Mouse (Mus musculus): ENCODE results near the gene Larp4b. TPM values are rescaled to one million over a fixed set of nuclear protein-coding genes. Genes with fewer than 3 reads are reported as not detected.

Larp4b gene
- polyA plus RNA-seq, 1 experiment from 2014 or later, result 31.2 TPM

GRCm38 (mm10) chr13:9128707-9129314, 35.1 kb downstream of the Larp4b start:
- Histone ChIP-seq H3K36me3 (peaks cover 54% of the 10 kb centered on the region), H3K4me2 (no peak overlapping the region), H3K9ac (no peak overlapping the region), H3K27me3 (no peaks in the 10 kb centered on the region), H3K9me3 (no peaks in the 10 kb centered on the region), H3K4me3 (no peak overlapping the region), H3K27ac (no peak overlapping the region), H3K4me1 (no peaks in the 10 kb centered on the region)
- ATAC-seq (ENCODE audit: borderline replicate concordance, extremely low read depth, low FRiP score, low TSS enrichment), result no peak
- WGBS, result 88% methylated on average over 6 of the region's 6 CpGs

GRCm38 (mm10) chr13:9134421-9134820, 40.7 kb downstream of the Larp4b start:
- no peak overlapping the region for H3K4me2 ChIP-seq
- no peak overlapping the region for H3K27ac ChIP-seq
- no peaks in the 10 kb centered on the region for H3K4me1 ChIP-seq
- H3K36me3 ChIP-seq, result peaks cover 38% of the 10 kb centered on the region
- ATAC-seq (ENCODE audit: borderline replicate concordance, extremely low read depth, low FRiP score, low TSS enrichment), result no peak
- no peaks in the 10 kb centered on the region for H3K27me3 ChIP-seq
- H3K4me3 ChIP-seq, result no peak overlapping the region
- H3K9ac ChIP-seq, result no peak overlapping the region
- no peaks in the 10 kb centered on the region for H3K9me3 ChIP-seq
- 78% methylated on average over 2 of the region's 2 CpGs for WGBS

DNA sequence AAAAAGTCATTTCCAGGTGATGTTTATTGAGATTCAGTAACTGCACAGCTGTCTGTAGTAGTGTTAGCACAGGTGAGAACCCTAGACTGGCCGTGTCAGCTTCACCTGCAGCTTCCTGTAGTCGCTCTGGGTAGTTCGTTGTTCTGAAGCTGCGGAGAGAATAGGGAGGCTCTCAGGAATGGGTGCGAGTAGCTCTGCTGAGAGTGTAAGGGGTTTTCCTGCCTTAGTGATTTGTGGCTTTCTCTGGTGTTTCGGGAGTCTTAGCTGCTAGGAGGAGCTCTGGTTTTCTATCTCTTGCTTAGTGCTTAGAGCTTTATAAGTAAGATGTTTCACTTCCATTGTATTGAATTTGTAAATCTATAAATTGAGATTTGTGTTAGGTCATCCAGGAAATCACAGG, 42.4 kb downstream of the Larp4b start:
- H3K9me3 ChIP-seq, result no peaks in the 10 kb centered on the region
- H3K36me3 ChIP-seq, result peaks cover 34% of the 10 kb centered on the region
- H3K4me3 ChIP-seq, result no peak overlapping the region
- H3K9ac ChIP-seq, result no peak overlapping the region
- no peak overlapping the region for H3K27ac ChIP-seq
- ATAC-seq (ENCODE audit: borderline replicate concordance, extremely low read depth, low FRiP score, low TSS enrichment), result no peak
- 89% methylated on average over 6 of the region's 6 CpGs for WGBS
- no peak overlapping the region for H3K4me2 ChIP-seq
- H3K4me1 ChIP-seq, result no peaks in the 10 kb centered on the region
- H3K27me3 ChIP-seq, result no peaks in the 10 kb centered on the region

GRCm38 (mm10) chr13:9136733-9137132, 43.1 kb downstream of the Larp4b start:
- Histone ChIP-seq H3K27ac (no peak overlapping the region), H3K4me2 (no peak overlapping the region), H3K4me1 (no peaks in the 10 kb centered on the region), H3K9ac (no peak overlapping the region), H3K9me3 (no peaks in the 10 kb centered on the region), H3K27me3 (no peaks in the 10 kb centered on the region), H3K4me3 (no peak overlapping the region), H3K36me3 (peaks cover 33% of the 10 kb centered on the region)
- no peak for ATAC-seq (ENCODE audit: borderline replicate concordance, extremely low read depth, low FRiP score, low TSS enrichment)
- 61% methylated on average over 4 of the region's 4 CpGs for WGBS

DNA sequence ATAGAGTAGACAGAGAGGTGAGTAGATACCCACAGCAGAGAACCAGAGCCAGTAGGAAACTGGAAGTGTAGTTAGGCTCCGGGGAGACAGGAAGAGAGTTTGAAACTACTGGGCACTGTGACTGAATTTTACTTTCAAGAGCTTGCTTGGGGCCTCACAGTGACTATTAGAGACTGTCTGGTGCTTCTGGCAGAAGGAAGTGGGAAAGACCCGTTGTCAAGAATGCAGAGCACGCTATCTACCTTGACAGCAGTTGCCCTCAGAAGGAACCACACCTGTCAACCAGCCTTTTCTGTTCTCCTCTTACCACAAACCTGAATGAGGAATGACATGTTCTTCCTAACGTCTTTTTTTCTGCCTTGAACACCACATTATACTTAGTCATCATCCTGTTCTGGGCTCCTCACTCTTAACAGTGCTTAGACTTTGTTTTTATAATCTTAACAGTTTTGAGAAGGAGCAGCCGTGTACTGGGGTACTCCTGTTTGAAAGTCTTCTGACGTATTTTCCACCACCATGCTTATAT, 45.8 kb downstream of the Larp4b start:
- 56% methylated on average over 6 of the region's 6 CpGs for WGBS
- H3K36me3 ChIP-seq, result peaks cover 51% of the 10 kb centered on the region
- H3K4me3 ChIP-seq, result no peak overlapping the region
- no peak for ATAC-seq (ENCODE audit: borderline replicate concordance, extremely low read depth, low FRiP score, low TSS enrichment)
- H3K4me2 ChIP-seq, result no peak overlapping the region
- H3K9ac ChIP-seq, result no peak overlapping the region
- H3K4me1 ChIP-seq, result no peaks in the 10 kb centered on the region
- no peaks in the 10 kb centered on the region for H3K27me3 ChIP-seq
- H3K9me3 ChIP-seq, result no peaks in the 10 kb centered on the region
- H3K27ac ChIP-seq, result no peak overlapping the region

DNA sequence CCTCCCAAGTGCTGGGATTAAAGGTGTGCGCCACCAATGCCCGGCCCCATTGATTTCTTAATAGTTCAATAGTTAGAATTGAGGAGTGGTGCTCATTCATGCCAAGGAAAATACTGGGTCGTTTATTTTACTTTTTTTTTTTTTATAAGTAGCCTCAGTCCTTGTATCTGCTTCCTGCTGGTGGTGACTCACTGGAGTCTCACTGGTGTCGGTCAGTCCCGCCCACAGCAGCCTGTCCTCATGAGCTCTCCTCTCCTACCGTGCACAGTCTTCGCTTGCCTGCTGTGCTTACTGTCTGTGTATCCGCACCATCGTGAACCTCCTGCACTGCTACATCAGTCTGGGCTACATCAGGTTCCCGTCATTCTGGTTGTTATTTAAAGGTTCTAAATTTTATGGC, 46.5 kb downstream of the Larp4b start:
- Histone ChIP-seq H3K9me3 (no peaks in the 10 kb centered on the region), H3K9ac (no peak overlapping the region), H3K4me3 (no peak overlapping the region), H3K4me2 (no peak overlapping the region), H3K27me3 (no peaks in the 10 kb centered on the region), H3K4me1 (no peaks in the 10 kb centered on the region), H3K27ac (no peak overlapping the region), H3K36me3 (peaks cover 54% of the 10 kb centered on the region)
- WGBS, result 75% methylated on average over 10 of the region's 10 CpGs
- no peak for ATAC-seq (ENCODE audit: borderline replicate concordance, extremely low read depth, low FRiP score, low TSS enrichment)

- Histone ChIP-seq H3K36me3 (peaks cover 62% of the 10 kb centered on the region), H3K27me3 (no peaks in the 10 kb centered on the region), H3K4me3 (no peak overlapping the region), H3K9me3 (no peaks in the 10 kb centered on the region), H3K9ac (no peak overlapping the region), H3K27ac (no peak overlapping the region), H3K4me1 (no peaks in the 10 kb centered on the region), H3K4me2 (no peak overlapping the region)
- no peak for ATAC-seq (ENCODE audit: borderline replicate concordance, extremely low read depth, low FRiP score, low TSS enrichment)
- 78% methylated on average over 2 of the region's 2 CpGs for WGBS
Observed at GRCm38 (mm10) chr13:9142371-9142770, 48.7 kb downstream of the Larp4b start.

GRCm38 (mm10) chr13:9148830-9149229, 55.1 kb downstream of the Larp4b start:
- Histone ChIP-seq H3K27ac (no peak overlapping the region), H3K9me3 (no peaks in the 10 kb centered on the region), H3K36me3 (peaks cover 63% of the 10 kb centered on the region), H3K4me3 (no peak overlapping the region), H3K27me3 (no peaks in the 10 kb centered on the region), H3K4me2 (no peak overlapping the region), H3K4me1 (no peaks in the 10 kb centered on the region), H3K9ac (no peak overlapping the region)
- whole genome bisulfite sequencing, result 86% methylated on average over 2 of the region's 2 CpGs
- no peak for ATAC-seq (ENCODE audit: borderline replicate concordance, extremely low read depth, low FRiP score, low TSS enrichment)

DNA sequence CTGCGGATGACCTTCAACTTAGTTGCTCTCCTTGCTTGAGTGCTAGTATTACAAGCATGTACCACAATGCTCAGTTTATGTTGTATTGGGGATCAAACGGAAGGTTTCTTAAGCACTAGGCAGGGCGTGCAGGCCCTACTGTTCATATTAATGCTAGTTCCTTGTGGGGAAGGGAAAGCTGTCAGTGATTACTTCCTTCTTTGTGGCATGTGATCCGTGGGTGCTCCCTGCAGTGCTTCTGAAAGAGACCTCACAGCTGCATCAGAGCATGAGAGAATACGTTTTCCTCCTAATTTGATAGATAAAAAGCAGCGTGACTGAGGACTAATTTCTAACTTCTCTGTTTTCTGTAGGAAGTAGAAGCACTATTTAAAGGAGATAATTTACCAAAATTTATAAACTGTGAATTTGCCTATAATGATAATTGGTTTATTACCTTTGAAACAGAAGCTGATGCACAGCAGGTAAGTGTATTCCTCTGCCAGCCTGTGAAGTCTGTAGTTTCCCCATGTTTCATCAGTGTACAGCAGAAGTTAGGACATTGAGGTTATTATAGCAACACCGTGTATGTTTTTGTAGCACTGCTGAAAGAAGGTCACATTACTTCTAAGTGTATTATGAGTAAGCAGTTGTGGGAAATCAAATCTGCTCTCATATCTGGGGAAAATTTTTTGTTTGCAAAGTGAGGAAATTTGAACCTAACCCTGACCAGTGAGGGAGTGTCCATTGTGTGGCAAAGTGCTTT, 56.0 kb downstream of the Larp4b start:
- H3K4me2 ChIP-seq, result no peak overlapping the region
- no peak overlapping the region for H3K27ac ChIP-seq

GRCm38 (mm10) chr13:9151100-9151499, 57.4 kb downstream of the Larp4b start:
- Histone ChIP-seq H3K27ac (no peak overlapping the region), H3K4me3 (no peak overlapping the region), H3K9me3 (no peaks in the 10 kb centered on the region), H3K4me2 (no peak overlapping the region), H3K36me3 (peaks cover 64% of the 10 kb centered on the region), H3K9ac (no peak overlapping the region), H3K27me3 (no peaks in the 10 kb centered on the region), H3K4me1 (no peaks in the 10 kb centered on the region)
- ATAC-seq (ENCODE audit: borderline replicate concordance, extremely low read depth, low FRiP score, low TSS enrichment), result no peak
- 89% methylated on average over 6 of the region's 6 CpGs for WGBS

More for the DNA sequence above, 56.0 kb downstream of the Larp4b start:
- ATAC-seq (ENCODE audit: borderline replicate concordance, extremely low read depth, low FRiP score, low TSS enrichment), result no peak
- Histone ChIP-seq H3K4me1 (no peaks in the 10 kb centered on the region), H3K9me3 (no peaks in the 10 kb centered on the region), H3K9ac (no peak overlapping the region), H3K27me3 (no peaks in the 10 kb centered on the region), H3K4me3 (no peak overlapping the region), H3K36me3 (peaks cover 63% of the 10 kb centered on the region)
- 77% methylated on average over 7 of the region's 7 CpGs for WGBS

DNA sequence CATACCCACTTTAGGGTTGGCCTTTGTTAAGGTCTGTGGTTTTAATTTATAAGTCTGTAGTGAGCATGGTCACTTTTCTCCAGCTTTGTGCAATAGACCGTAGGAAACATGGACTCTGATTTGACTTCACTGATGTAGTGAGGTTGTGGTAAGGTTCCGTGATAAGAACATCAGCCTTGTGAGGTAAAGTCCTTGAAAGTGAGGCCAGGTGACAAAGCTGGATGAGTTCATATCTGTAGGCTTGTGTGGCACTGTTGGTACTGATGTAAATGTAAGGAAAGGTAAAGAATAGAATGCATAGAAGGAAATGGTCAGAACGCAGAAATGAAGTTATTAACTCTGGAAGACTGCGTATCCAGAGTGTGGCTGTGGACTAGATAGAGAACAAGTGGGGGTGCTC, 57.9 kb downstream of the Larp4b start:
- no peak overlapping the region for H3K4me2 ChIP-seq
- H3K9me3 ChIP-seq, result no peaks in the 10 kb centered on the region
- peaks cover 66% of the 10 kb centered on the region for H3K36me3 ChIP-seq
- H3K27ac ChIP-seq, result no peak overlapping the region
- no peak for ATAC-seq (ENCODE audit: borderline replicate concordance, extremely low read depth, low FRiP score, low TSS enrichment)
- H3K9ac ChIP-seq, result no peak overlapping the region
- WGBS, result 97% methylated on average over 4 of the region's 4 CpGs
- no peaks in the 10 kb centered on the region for H3K4me1 ChIP-seq
- no peak overlapping the region for H3K4me3 ChIP-seq
- H3K27me3 ChIP-seq, result no peaks in the 10 kb centered on the region

DNA sequence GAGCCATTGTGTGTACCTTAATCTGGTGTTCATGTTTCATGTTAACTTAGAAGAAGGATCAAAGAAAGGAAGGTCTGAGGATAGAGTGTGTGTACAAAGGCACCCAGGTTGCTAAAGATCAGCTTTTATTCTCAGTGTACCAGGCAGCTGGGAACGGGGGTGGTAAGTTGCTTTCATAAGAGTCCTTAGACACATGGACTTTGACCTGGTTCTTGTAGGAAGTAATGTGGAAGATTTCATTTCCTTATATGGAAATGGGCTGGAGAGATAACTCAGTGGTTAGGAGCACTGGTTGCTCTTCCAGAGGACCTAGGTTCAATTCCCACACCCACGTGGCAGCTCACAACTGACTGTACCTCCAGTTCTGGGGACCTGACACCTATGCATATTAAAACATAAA, 58.6 kb downstream of the Larp4b start:
- Histone ChIP-seq H3K9me3 (no peaks in the 10 kb centered on the region), H3K27ac (no peak overlapping the region), H3K4me3 (no peak overlapping the region), H3K4me2 (no peak overlapping the region), H3K9ac (no peak overlapping the region), H3K4me1 (no peaks in the 10 kb centered on the region), H3K27me3 (no peaks in the 10 kb centered on the region), H3K36me3 (peaks cover 68% of the 10 kb centered on the region)
- no peak for ATAC-seq (ENCODE audit: borderline replicate concordance, extremely low read depth, low FRiP score, low TSS enrichment)
- 68% methylated on average over 2 of the region's 2 CpGs for WGBS

Measured in lung, embryonic 15.5 days (tissue).